Mouse (Mus musculus): ENCODE results near the gene Myh6.

DNA sequence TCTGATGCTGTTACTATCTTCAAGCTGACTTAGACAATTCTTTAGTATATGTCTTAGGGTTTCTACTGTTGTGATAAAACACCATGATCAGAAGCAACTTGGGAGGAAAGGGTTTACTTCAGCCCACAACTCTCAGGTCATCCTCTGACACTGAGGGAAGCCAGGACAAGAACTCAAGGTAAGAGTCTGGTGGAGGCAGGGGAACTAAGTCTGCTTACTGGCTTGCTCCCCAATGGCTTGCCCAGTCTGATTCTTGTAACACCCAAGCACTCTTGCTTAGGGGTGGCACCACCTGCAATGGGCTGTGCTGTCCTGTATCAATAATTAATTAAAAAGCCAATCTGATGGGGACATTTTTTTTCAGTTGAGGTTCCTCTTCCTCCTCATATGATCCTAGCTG, 32.0 kb upstream of the Myh6 start:
- TF ChIP-seq CTCF (IDR thresholded peaks at IDR 0.05; ENCODE audit: borderline replicate concordance, insufficient read depth, low read length) (no peak), POLR2A (IDR thresholded peaks at IDR 0.05; ENCODE audit: low read depth, low read length) (no peak)

Measured in embryonic fibroblast, embryonic 13.5 days (primary cell).